Mouse (Mus musculus) ES-E14 (cell line): ENCODE results near the gene Abcb11. TPM values are rescaled to one million over a fixed set of nuclear protein-coding genes. Genes with fewer than 3 reads are reported as not detected.

Experiments used
- DNase-seq: peaks from one replicate; pipeline ENCODE4 v3.0.0-alpha.2; 2013; ENCODE audit warnings: low read depth, low spot score
- H3K27ac ChIP-seq: 2 replicates; pipeline ENCODE4 v1.5.1; 2012; ENCODE audit warnings: low read depth, mild to moderate bottlenecking, low read length, moderate library complexity, mixed read lengths; ENCODE audit not compliant: poor library complexity, insufficient read depth, severe bottlenecking
- H3K36me3 ChIP-seq: 2 replicates; pipeline ENCODE4 v1.6.1; 2012; ENCODE audit warnings: mild to moderate bottlenecking, low read length, moderate library complexity, mixed read lengths; ENCODE audit not compliant: control insufficient read depth, poor library complexity, insufficient read depth, severe bottlenecking
- H3K4me1 ChIP-seq, 2 experiments: fragments of 150-350 bp in 1 of 2; sonication (generic) in 1 of 2; 2 replicates each; pipeline ENCODE4 v1.6.1; 2012; ENCODE audit warnings: low read length in 2 of 2, mild to moderate bottlenecking in 1 of 2, mixed read lengths in 1 of 2; ENCODE audit not compliant: control insufficient read depth in 2 of 2, insufficient read depth in 2 of 2, poor library complexity in 1 of 2
- H3K4me3 ChIP-seq, 2 experiments: fragments of 150-350 bp in 1 of 2; sonication (generic) in 1 of 2; 2 replicates each; pipeline ENCODE4 v1.5.1; 2012; ENCODE audit warnings: low read length in 2 of 2, low read depth in 1 of 2, mild to moderate bottlenecking in 1 of 2, mixed read lengths in 1 of 2; ENCODE audit not compliant: insufficient read depth in 1 of 2, poor library complexity in 1 of 2, severe bottlenecking in 1 of 2
- H3K9ac ChIP-seq: 2 replicates; pipeline ENCODE4 v1.6.1; 2012; ENCODE audit warnings: low read depth, mild to moderate bottlenecking, low read length, mixed read lengths; ENCODE audit not compliant: poor library complexity, insufficient read depth, severe bottlenecking
- H3K9me3 ChIP-seq: fragments of 150-350 bp; sonication (generic); 2 replicates; pipeline ENCODE4 v1.6.1; 2012; ENCODE audit warnings: low read depth, mild to moderate bottlenecking, low read length; ENCODE audit not compliant: control insufficient read depth, insufficient read depth
- CHD2 ChIP-seq: IDR thresholded peaks from 2 replicates; pipeline ENCODE4 v1.6.1; 2014; ENCODE audit warnings: mild to moderate bottlenecking, low read depth, low read length, inconsistent platforms
- HCFC1 ChIP-seq: IDR thresholded peaks from 2 replicates; pipeline ENCODE4 v1.6.1; 2012; ENCODE audit warnings: low read length, inconsistent platforms, borderline replicate concordance; ENCODE audit not compliant: insufficient read depth
- MAFK ChIP-seq: IDR thresholded peaks from 2 replicates; pipeline ENCODE4 v1.6.1; 2014; ENCODE audit warnings: mild to moderate bottlenecking, low read depth, low read length, inconsistent platforms; ENCODE audit not compliant: insufficient read depth
- ZC3H11A ChIP-seq: IDR thresholded peaks from 2 replicates; pipeline ENCODE4 v1.6.1; 2012; ENCODE audit warnings: low read depth, mild to moderate bottlenecking, inconsistent platforms, low read length, borderline replicate concordance
- ZNF384 ChIP-seq: IDR thresholded peaks from 2 replicates; pipeline ENCODE4 v1.6.1; 2012; ENCODE audit warnings: low read depth, low read length, inconsistent platforms
- in situ Hi-C, 2 experiments: fragments of 600-800 bp; cut with MboI; formaldehyde crosslinking; loops; one replicate each; pipeline ENCODE4 v1.15.1; 2025; ENCODE audit warnings: low sequenced_read_pairs in 2 of 2, inconsistent platforms in 1 of 2; ENCODE audit not compliant: unreplicated experiment in 2 of 2
- total RNA-seq: library from RNA; depleted of rRNA; stranded (reverse); fragments of 300-350 nt; gene quantifications from 2 replicates; pipeline ENCODE4 v1.2.3, GENCODE M21; 2012

The Abcb11 gene
- total RNA-seq, 1 experiment = 1.1 TPM

GRCm38 (mm10) chr2:69206523-69206922 is 135.9 kb downstream of the Abcb11 start:
- Histone ChIP-seq H3K4me3 (peak overlapping the region in 1 of 2 experiments; percentile 64; a peak in 2 of 4 replicates), H3K36me3 (peaks cover 12% of the 10 kb centered on the region), H3K27ac (no peak overlapping the region), H3K9ac (peak overlapping the region; percentile 24; the same call in 1 of the 2 replicates), H3K4me1 (peaks cover 0 to 5% of the 10 kb centered on the region in 2 experiments; a peak in 1 of 4 replicates), H3K9me3 (no peaks in the 10 kb centered on the region)
- in situ Hi-C loops = no loop called here
- no peak for DNase-seq
- TF ChIP-seq ZC3H11A (no peak), ZNF384 (no peak), MAFK (no peak), HCFC1 (no peak), CHD2 (no peak)

GRCm38 (mm10) chr2:69205791-69206351 is 136.5 kb downstream of the Abcb11 start, which contains the start of gene Spc25:
Spc25 (minus strand) TSS chr2:69206194.
- peak; percentile 90 for DNase-seq
- Histone ChIP-seq H3K9ac (peak within 1 kb of the TSS; percentile 98), H3K4me1 (peaks cover 0 to 5% of the 10 kb centered on the region in 2 experiments; a peak in 1 of 4 replicates), H3K27ac (peak within 1 kb of the TSS; percentile 45), H3K9me3 (no peaks in the 10 kb centered on the region), H3K4me3 (peak within 1 kb of the TSS; percentile 86 to 99), H3K36me3 (peaks cover 19% of the 10 kb centered on the region)
- in situ Hi-C loops = no loop called here
- TF ChIP-seq MAFK (no peak), ZC3H11A (no peak), ZNF384 (no peak), HCFC1 (peak; percentile 96), CHD2 (peak; percentile 98)

- Histone ChIP-seq H3K4me3 (peak overlapping the region; percentile 86 to 99), H3K9ac (peak overlapping the region; percentile 98), H3K27ac (no peak overlapping the region), H3K4me1 (peaks cover 0 to 5% of the 10 kb centered on the region in 2 experiments; a peak in 1 of 4 replicates), H3K9me3 (no peaks in the 10 kb centered on the region), H3K36me3 (peaks cover 21% of the 10 kb centered on the region)
- TF ChIP-seq MAFK (no peak), ZNF384 (no peak), ZC3H11A (no peak), CHD2 (no peak), HCFC1 (no peak)
- in situ Hi-C loops = no loop called here
- no peak for DNase-seq
Observed at GRCm38 (mm10) chr2:69205185-69205584, 137.2 kb downstream of the Abcb11 start.

- H3K4me1 ChIP-seq = no peaks in the 10 kb centered on the region; a peak in 1 of 4 replicates
- no peak overlapping the region for H3K27ac ChIP-seq
- peaks cover 9% of the 10 kb centered on the region for H3K36me3 ChIP-seq
- H3K9me3 ChIP-seq = no peaks in the 10 kb centered on the region
- no peak overlapping the region for H3K4me3 ChIP-seq
- H3K9ac ChIP-seq = no peak overlapping the region
- DNase-seq = no peak
- in situ Hi-C loops = no loop called here
- TF ChIP-seq HCFC1 (no peak), ZNF384 (no peak), CHD2 (no peak), ZC3H11A (no peak), MAFK (no peak)
Observed at GRCm38 (mm10) chr2:69193555-69193954, 148.9 kb downstream of the Abcb11 start.
